Mouse (Mus musculus) liver, embryonic 14.5 days (tissue): ENCODE results near the gene Bcas1.

Experiments used
- CTCF ChIP-seq: IDR thresholded peaks from 2 replicates; pipeline ENCODE4 v1.5.1; 2016; ENCODE audit warnings: antibody characterized with exemption, low read depth, control low read depth
- EP300 ChIP-seq: IDR thresholded peaks from 2 replicates; pipeline ENCODE4 v1.6.1; 2016; ENCODE audit warnings: antibody characterized with exemption, low read depth

- TF ChIP-seq CTCF (peak; percentile 30), EP300 (no peak)
These were observed 124.8 kb downstream of the Bcas1 start for GRCm38 (mm10) chr2:170302825-170303224.
